Mouse (Mus musculus): ENCODE measurements around the gene Mxra7. TPM values are rescaled to one million over a fixed set of nuclear protein-coding genes. Genes with fewer than 3 reads are reported as not detected.
A peak's percentile ranks its signal among the peaks of the same experiment; 100 is the strongest.
"Not testable (repeated sequence)": the region's sequence is repeated elsewhere in the genome, so short reads cannot be mapped to it uniquely, and the experiment has no call there.

Mxra7 gene
- 0.46 TPM in 1 of 2 replicates, not detected in the other for total RNA-seq (2017)

DNA sequence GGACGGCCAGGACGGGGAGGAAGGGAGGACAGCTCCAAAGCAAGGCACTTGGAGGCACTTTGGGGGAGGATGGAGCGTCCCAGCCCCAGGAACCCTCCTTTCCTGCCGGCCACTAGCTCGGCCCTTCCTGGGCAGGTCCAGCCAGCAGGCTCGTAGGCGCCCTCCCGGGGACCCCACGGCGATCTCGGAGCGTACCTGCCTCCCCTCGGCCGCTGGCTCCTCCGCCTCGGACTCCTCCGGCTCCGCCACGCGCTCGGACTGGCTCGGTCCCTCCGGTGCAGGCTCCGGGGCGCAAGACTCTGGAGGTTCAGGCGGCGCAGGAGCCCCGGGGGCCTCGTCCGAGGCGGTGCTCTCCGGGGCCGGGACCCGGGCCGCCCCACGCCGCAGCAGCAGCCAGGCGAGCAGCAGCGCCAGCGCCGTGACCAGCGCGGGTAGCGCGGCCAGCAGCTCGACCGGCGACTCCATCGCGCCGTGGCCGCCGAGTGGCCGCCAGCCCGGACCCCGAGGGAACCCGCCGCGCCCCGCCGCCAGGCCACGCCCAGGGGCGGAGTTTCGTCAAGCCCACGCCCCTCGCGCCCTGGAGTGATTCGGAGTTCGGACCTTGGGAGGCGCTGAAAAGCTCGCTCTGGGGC lies at the start of gene Mxra7:
Gene Mxra7, minus strand, starts transcription at position 513 of the 632 bp plus-strand sequence.
- peak; percentile 63 for ATAC-seq (replicated peaks; ENCODE audit: low read depth, poor library complexity, severe bottlenecking)

DNA sequence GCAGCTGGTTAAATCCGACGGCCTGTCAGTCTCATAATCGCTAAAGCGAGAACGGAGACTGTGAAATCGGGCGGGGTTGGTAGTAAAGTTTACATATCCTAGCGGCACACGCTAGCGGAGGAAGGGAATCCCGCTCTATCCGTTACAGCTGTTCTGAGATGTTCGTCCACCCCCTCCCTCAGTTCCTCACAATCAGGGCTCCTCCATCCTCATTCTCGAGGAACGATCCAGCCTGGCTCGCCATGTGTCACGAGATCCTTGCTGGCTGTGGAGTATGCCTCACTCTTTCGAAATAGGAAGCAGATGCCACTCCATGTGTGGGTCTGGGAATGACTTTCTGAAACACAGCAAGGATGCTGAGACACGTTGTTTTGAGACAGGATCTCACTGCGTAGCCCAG lies 46.1 kb upstream of the Mxra7 start:
- no peak for ATAC-seq (replicated peaks; ENCODE audit: low read depth, poor library complexity, severe bottlenecking)

DNA sequence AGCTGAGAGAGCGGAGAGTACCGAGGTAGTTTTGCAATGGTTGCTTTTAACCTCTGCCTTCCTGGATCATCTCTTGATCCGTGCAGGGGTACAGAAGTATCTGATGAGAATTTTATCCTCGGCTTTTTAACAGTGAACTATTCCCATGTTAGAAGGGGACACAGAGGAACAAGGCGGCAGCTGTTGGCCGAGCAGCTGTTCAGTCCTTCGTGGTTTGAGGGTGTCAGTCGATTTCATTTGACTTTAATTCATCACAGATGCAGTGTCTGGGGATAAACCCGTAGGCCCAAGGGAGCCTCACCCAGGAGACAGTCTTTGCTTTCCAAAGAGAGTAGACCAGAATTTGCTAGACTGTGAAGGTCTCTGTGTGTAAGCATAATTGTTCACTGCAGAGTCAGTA lies 43.7 kb upstream of the Mxra7 start:
- ATAC-seq (replicated peaks; ENCODE audit: low read depth, poor library complexity, severe bottlenecking) = no peak

DNA sequence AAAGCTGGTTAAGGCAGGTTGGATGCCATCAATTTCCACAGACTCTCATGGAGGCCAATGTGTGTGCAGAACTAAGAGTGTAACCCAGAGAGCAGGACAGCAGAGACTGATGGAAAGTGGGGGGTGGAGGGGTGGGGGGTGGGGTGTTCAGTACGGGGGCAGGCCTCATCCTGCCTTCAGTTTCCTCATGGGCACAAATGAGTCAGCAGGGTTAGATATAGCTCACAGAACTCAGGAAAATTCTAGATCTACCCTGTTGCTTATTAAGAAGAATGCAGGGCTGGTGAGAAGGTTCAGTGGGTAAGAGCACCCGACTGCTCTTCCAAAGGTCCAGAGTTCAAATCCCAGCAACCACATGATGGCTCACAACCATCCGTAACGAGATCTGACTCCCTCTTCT lies 41.8 kb upstream of the Mxra7 start:
- no peak for ATAC-seq (replicated peaks; ENCODE audit: low read depth, poor library complexity, severe bottlenecking)

DNA sequence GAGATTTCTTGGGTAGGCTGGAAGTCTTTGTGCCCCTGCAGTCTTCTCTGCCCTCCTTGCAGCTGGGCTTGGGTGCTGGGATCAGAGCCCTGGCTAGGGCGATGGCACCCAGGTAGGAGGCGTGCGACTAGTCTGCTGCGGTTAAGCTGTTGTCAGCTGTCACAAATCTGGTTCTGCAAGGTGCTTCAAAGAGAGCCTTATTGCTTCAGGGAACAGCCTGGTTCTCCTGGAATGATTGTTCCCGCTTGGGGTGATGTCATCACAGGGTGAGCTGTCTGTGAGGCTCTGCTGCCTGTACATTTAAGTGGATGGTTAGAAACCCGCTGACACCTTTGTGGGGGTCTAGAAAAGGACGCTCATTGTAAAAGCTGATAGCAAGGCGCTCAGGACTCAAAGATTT lies 41.4 kb upstream of the Mxra7 start:
- ATAC-seq (replicated peaks; ENCODE audit: low read depth, poor library complexity, severe bottlenecking) = no peak

DNA sequence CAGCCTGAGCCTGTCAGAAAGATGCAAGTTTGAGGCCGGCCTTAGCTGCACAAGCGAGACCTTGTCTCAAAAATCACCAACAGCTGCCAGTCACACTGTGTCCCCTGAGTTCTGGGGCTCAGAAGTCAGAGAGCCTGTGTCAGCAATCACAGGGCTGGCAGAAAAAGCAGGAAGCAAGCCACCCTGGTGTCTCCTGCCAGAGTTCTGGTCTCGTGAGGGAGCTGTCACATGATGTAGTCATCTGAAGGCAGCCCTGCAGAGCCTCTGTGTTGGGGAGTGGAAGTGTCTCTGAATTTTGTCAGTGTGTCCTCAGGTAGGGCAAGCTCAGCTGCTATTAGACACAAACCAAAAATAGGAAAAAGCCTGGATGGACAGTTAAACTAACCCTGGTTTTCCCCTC lies 40.3 kb upstream of the Mxra7 start:
- ATAC-seq (replicated peaks; ENCODE audit: low read depth, poor library complexity, severe bottlenecking) = no peak

DNA sequence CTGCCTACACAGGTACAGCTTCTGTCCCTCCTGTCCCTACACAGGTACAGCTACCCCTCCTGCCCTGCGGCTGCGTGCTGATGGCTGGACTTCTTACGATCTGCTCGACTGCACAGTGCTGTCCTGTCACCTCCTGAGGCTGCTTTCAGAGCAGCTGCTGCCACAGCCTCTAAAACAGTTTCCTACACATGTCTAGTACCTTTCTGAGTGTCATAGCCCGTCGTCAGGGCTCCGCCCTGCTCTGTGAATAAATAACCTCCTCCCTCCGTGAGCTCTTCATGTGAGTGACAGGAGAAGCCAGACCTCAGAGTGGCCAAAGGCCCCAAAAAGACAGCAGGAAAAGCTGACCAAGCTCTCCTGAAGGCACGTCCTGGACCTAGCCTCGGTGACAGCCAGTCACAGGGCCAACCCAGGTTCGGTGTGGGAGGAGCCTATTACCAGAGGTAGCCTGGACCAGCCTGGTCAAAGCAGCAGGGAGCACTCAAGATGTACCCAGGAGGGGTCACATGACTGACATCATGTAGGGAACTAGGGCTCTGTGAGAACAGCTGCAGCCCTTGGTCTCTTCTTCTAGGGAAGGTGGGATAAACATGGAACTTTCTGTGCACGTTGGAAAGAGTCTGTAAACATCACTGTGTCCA lies 38.2 kb upstream of the Mxra7 start:
- no peak for ATAC-seq (replicated peaks; ENCODE audit: low read depth, poor library complexity, severe bottlenecking)

DNA sequence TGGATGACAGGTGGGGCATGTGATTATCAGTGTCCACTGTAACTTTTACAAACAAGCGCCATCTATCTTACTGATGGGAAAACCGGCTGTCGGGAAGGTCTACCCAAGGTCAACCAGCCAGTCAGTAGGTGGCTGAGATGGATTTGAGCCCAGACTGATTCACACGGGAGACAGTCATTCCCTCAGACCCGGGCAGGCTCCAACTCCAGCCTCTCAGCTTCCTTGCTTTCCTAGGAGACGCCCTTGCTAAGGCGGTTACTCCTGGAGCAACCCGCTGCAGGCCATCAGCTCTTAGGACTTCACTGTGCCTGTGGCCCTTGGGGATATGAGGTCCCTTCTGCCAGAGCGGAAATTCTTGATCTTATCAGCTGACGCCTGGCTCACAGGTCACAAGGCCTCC lies 36.6 kb upstream of the Mxra7 start:
- ATAC-seq (replicated peaks; ENCODE audit: low read depth, poor library complexity, severe bottlenecking) = no peak

DNA sequence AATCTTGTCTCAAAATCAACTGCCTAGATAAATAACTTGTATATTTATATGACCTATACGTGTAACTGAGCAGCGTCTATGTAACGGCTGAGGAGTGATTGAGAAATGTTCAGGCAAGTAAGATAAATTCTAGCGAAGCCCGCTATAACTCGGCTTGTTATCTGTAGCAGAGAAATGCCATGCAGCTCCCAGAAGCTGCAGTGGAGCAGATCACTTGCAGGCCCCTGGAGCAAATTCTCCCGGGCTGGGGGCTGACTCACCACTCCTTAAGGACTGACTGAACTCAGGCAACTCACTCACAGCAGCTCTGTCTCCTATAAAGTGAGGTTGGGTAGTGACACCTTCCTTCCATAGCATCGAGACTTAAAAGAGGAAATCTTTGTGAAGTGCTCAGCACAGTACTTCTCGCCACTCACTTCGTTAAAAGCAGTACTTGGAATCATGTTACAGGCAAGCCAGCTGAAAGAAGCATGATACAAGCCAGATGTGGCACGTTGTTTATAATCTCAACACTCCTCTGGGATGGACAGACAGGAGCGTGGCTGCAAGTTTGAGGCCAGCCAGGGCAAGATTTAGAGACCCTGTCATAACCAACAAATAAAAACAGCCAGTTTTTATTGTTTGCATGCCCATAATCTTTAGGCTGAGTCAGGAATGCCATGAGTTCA lies 29.5 kb upstream of the Mxra7 start:
- ATAC-seq (replicated peaks; ENCODE audit: low read depth, poor library complexity, severe bottlenecking) = no peak

DNA sequence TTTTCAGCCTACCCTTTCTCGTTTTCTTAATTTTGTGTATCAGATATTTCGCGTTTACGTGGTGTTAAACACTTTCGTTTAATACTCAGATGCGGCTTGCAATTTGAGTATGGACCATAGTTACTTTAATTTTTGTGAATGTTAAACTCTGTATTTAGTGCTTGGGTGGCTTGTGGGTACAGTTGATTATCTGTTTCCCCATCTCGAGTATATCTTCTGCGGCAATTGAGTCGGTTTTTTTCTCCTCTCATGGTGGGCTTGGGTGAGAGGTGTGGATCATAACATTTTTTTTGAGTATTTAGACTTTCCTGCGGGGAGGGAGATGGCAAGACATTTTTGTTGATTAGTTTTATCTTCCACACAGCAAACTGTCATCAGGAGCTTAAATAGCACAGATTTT lies 26.4 kb upstream of the Mxra7 start:
- no peak for ATAC-seq (replicated peaks; ENCODE audit: low read depth, poor library complexity, severe bottlenecking)

DNA sequence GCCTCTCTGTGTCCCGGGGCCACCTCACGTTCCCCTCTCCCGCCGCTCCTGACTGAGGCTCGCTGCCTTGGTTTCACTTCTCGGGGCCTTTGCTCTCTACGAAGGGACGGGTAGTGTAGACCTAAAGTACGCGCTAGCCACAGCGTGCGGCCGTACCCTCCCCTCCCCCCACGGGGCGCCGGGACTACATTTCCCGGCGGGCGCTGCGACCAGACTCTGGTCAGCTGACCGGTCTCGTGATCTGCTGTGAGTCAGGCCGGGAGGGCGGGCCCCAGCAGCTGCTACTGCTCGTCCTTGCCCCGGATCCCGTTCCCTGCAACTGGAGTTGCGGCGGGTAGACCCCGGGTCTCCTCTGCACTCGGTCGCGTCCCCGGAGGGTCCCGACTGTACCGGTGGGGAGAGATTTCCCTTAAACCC lies 25.7 kb upstream of the Mxra7 start:
- peak; percentile 77 for ATAC-seq (replicated peaks; ENCODE audit: low read depth, poor library complexity, severe bottlenecking)

DNA sequence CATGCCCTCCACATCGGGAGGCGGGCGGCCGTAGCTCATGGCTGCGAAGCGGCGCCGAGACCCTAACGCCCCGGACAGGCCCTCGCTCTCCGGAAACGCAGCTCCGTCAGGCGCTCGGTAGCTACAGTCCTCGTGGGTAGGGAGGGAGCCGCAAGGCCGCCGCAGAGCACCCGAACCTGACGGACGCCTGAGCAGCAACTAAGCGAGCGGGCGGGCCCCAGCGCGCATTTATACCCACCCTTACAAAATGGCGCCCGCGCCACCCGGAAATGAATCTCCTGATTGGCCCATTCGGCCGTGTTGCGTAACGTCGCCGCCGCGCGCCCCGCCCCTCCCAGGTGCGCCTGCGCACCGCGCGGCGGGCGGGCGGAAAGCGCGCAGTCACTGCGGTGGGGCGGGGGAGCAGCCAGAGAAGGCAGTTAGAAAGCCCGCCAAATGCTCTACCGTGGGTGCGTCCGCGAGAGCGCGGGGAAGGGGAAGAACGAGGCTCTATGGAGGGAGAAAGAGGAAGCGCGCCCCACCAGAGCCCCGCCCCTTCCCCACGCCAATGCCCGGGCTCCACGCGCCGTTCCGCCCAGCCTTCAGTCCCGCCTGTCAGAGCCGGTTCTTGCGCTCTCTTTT lies 25.2 kb upstream of the Mxra7 start, which contains the start of gene Srsf2:
Gene Srsf2, minus strand, starts transcription at position 204 of the 621 bp plus-strand sequence.
- peak; percentile 77 for ATAC-seq (replicated peaks; ENCODE audit: low read depth, poor library complexity, severe bottlenecking)

DNA sequence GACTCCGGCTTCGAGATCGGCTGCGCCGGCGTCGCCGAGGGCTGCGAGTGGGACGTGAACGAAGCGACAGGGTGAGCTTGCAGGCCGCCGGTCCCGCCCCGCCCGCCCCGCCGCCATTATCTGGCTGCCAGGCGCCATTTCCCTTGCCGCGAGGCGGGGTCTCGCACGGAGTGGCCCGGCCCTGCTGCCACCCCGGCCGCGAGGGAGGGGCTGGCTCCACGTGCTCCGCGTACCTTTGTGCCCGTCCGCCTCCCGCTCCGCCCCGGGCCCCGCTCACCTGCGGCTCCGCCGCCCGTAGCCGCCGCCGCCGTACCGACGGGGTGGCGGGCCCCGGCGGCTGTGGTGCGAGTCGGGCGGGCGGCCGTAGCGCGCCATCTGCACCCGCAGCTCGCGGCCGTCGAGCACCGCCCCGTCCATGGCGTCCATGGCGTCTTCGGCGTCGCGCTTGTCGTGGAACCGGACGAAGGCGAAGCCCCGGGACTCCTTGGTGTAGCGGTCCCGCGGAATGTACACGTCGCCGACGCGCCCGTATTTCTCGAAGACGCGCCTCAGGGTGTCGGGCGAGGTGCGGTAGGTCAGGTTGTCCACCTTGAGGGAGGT lies 24.5 kb upstream of the Mxra7 start, which contains the start of gene Mfsd11:
Gene Mfsd11, plus strand, starts transcription at position 150 of the 600 bp plus-strand sequence.
- ATAC-seq (replicated peaks; ENCODE audit: low read depth, poor library complexity, severe bottlenecking) = no peak

DNA sequence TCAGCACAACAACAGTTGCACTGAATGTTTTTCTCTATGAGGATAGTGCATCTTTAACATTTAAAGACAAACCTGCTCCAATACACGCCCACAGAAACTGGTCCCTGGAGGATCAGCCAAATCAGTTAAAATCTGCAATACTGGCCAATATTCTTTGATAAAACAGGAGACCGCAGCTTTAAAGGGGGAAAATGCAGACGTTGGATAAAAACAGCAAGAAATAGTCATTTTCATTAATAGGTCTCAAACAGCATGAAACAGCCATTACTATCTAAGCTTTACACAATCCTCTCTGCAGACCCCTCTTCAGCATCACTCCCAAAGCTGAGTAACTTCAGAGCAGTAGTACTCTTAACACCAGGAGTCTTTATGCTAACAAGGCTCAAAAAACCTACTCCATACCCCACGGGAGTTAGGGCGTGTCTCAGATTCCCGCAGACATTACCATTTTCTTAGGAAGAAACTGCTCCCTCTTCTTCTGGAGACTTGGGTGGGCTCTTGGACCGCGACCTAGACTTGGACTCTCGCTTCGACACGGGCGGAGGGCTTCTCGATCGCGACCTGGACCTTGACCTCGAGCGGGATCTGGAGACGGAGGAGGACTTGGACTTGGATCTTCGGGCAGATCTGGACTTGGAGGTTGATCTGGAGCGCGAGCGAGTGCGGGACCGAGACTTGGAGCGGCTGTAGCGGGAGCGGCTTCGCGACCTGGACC lies 23.9 kb upstream of the Mxra7 start:
- no peak for ATAC-seq (replicated peaks; ENCODE audit: low read depth, poor library complexity, severe bottlenecking)

DNA sequence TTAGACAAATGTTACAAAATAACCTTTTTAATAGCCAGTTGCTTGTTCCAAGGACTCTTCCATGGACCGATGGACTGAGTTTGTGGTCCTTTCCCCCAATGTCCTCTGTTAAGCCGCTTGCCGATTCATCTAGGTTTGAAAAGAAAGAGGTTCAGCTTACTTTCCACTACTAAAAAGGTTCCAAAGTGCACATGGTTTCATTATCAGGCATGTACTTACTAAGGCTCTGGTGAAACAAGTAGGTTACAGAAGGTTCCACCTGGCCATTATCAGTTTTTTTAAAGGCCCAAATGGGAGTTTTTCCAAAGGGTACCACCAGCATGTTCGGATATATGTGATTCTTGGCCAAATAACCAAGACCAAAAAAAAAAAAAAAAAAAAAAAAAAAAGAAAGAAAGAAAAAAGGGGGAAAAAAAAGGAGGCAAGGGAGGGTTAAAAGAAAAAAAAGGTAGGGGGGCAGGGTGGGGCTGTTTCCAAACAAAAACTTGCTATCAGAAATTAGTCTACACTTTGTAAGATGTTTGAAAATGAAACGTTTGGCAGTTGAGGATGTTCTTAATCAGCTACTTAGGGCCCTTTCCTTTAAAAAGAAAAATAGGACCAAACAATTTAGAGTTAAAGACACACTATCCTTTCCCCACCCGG lies 23.1 kb upstream of the Mxra7 start:
- ATAC-seq (replicated peaks; ENCODE audit: low read depth, poor library complexity, severe bottlenecking) = no peak

DNA sequence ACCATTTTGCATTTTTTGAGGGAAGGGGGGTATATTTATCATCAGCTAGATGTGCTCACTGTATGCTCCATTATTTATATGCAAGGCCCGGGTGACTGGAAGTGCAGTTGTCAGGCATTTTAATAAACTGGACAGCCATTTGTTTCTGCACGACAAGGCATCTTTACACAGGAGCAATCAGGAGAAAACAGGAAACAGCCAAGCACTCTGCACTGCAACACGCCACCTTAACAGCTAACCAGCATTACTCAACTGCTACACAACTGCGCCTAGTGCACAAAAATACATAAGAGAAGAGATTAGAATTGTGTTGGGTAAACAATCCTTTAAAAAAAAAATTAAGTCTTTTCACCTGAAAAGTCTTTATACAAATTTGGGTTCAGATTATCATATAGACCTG lies 22.2 kb upstream of the Mxra7 start:
- ATAC-seq (replicated peaks; ENCODE audit: low read depth, poor library complexity, severe bottlenecking) = no peak

DNA sequence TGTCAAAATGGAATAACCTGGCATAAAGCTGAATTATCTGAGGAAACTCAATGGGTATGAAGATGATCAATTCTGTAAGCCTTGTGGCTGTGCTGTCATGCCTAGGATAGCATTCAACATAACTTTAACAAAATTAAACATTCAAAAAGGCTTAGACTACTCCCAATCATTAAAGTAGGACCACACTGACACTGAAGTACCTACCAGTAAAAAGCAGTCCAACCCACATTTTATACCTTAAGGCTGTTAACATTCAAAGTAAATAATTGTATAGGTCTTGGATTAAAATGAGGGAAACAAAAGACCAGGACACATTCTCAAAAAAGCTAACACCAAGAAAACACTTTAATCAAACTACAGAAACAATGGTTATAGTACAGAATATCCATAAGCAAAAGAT lies 21.7 kb upstream of the Mxra7 start:
- ATAC-seq (replicated peaks; ENCODE audit: low read depth, poor library complexity, severe bottlenecking) = no peak

DNA sequence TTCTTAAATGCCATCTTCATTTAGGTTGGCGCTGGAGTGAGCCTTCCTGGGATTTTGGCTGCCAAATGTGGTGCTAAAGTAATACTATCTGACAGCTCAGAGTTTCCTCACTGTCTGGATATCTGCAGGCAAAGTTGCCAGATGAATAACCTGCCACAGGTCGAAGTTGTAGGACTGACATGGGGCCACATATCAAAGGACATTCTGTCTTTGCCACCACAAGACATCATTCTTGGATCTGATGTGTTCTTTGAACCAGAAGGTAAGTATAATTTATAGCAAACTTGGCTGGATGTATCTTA lies 21.0 kb upstream of the Mxra7 start:
- not testable (repeated sequence) for ATAC-seq (replicated peaks; ENCODE audit: low read depth, poor library complexity, severe bottlenecking)

DNA sequence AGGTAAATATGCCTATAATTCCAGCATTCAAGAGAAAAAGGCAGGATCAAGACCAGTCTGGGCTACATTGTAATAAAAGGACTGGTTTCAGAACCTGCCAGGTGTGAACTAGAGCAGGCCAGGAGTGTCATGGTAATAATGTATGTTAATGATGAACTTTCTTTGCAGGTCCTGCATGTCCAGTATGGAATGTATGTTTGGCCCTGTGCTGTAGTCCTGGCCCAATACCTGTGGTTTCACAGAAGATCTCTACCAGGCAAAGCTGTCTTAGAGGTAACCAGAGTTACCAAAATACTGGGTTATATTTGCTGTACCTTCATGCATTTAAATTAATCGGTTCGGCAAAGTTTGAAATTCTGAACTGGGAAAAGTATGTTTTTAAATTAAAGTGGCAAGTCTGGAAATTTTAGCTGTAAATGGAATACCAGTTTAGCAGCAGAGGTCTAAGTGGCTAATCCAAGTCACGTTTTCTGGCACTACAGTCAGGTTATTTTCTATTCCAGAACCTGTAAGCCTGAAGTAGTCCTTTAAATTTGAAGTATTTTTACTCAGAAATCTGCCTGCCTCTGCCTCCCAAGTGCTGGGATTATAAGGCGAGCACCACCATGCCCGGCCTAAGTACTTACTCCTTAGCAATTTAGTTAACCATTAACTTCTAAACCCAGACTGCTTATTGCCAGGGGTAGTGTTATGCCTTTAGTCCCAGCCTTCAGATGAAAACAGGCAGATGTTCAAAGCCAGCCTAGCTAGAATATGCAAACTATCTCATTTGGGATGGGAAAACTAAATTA lies 20.4 kb upstream of the Mxra7 start:
- ATAC-seq (replicated peaks; ENCODE audit: low read depth, poor library complexity, severe bottlenecking) = no peak

Measured in common myeloid progenitor, adult 5-6 weeks (primary cell).